Mouse (Mus musculus) cerebellum, postnatal 4 days (tissue): ENCODE results near the gene Ubl4b.

ENCODE experiments used
- DNase-seq, 2 experiments: peaks; one replicate each; pipeline ENCODE4 v3.0.0; 2022; ENCODE audit warnings: low spot score in 2 of 2, mixed read lengths in 1 of 2

Ubl4b gene

DNA sequence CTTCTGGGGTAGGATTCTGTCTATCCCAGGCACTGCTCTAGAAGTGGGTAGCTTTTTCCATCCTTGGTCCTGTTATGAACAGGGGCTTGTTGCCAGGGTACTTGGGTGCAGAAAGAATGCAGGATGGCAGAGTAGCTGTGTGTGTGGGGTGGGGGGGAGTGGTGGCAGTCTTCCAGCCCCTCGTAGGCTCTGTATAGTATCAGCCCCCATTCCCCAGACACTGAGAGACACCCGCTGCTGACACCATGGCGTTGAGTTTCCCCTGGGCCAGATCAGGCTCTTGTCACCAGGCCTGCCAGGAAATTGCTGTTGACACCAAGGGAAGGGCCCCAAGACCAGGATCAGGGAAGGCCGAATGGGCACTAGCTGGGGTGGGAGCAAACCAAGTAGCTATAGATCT lies 13.8 kb upstream of the Ubl4b start:
- no peak for DNase-seq

DNA sequence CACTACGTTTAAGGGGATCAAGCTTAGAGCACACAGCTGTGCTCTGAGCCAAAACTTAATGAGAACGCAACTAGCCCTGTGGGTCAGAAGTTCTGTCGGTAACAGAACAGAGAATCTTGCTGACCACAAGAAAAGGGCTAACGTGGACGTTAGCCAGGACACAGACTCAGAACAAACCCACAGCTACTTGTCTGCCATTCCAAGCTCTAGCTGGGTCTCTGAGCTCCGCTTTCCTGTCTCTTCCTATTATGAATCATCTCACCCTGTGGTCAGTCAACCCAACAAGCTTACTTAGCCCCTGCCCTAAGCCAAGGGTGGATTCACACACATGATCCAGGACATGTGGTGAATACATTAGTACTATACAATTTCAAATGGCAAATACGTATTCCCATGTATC lies 12.9 kb upstream of the Ubl4b start:
- no peak for DNase-seq

DNA sequence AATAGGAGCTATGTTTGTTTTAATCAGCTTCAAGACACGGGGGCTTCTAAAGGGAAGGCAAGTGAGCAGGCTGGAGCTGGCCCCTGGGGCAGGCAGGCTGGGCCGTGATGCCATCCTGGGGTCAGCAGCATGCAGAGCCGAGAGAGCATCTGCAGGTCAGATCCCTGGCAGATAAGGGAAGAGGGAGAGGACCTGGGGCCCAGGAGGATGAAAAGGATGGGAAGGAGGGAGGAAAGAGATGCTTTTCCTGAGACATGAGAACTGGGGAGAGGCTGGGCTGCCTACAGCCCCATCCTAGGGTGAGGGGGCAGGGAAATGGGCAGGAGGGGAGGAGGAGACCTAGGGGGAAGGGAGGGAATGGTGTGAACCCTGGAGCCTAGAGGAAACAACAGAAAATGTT lies 10.5 kb upstream of the Ubl4b start:
- DNase-seq: no peak

DNA sequence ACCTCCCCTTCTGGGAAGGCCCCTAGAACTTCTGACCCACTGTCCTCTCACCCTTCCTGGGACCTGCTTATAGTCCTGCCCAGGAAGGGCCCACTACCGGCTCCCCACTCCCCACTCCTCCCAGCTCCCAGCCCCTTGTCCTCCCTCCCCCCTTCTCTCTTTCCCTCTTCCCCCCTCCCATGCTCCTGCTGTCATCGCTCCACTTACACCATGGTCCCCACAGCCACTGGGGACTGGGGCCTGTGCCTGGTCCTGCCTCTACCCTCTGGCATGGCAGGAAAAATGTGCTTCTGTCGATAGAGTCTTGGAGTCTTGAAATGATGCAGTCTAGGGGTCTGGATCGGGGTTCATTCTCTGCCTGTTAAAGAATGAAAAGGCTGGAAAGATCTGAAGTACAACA lies 9.0 kb upstream of the Ubl4b start:
- DNase-seq: no peak

DNA sequence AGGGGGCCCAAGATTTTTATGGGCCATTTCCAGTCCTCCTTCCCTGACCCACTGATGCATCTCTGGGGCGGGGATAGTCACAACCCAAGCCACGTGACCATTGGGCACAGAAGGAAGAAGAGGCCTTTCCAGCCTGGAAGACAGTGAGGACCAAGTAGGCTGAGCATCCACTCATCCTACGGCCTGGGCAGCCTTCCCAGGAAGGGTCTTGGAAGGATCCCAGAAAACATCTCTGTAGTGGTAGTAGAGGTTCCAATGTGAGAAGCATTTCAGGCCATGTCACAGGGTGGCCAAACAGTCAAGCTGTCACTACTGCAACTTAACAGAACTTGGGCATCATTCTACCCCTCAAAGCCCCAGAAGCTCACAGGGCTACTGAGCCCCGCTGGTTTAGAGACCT lies 7.7 kb upstream of the Ubl4b start:
- DNase-seq: no peak

DNA sequence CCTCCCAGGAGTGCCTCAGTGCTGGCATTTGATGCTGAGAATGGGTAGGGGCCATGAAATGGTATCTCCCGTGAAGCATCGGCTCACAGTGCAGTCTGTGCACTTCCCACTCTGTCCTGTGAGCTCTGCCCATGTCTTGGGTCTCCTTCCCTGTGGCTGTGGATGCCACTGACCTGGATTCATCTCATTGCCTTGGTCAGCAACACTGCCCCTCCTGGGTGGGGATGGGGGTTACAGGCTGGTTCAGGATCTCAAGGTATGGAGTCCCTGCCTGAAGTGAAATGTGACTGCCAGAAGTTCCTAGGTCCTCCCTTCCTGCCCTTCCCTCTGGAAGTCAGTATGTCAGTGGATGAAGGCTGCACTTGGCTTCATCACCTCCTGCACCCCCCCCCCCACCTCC lies 7.2 kb upstream of the Ubl4b start:
- DNase-seq: no peak

DNA sequence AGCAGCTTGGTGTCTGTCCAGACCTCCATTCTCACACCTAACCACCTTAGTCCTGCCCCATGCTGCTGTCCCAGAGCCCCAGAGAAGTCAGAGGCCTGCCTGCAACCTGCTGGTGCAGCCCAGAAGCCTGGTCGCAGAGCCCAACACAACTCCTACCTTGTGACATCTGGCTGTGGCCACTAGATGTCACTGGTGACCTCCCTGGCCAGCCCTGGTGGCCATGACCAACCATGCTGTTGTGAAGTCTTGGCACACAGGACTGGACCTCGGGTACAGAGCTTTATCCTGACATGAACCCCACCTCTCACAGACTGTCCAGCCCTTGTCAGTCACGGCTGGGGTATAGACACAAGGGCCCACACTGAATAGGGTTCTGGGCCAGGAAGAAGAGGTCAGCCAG lies 4.3 kb upstream of the Ubl4b start:
- peak; percentile 55 to 76 for DNase-seq

DNA sequence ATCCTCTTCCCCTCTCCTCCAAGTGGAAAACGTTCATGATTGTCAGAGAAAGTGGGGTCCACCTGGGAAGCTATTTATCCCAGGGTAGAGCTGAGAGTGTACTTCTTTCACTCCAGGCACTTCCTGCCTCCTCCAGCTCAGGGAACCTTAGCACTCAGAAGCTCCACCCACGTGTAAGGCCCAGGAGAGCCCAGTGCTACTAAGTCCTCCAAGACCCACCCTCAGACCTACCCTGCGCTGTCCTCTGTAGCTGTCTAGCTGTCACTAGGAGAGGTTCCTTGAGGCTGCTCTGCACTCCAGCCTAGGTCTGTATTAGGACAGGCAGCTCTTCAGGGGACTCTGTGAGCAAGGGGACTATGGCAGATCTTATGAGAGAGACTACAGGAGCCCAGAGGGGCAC lies 3.9 kb upstream of the Ubl4b start:
- no peak for DNase-seq

DNA sequence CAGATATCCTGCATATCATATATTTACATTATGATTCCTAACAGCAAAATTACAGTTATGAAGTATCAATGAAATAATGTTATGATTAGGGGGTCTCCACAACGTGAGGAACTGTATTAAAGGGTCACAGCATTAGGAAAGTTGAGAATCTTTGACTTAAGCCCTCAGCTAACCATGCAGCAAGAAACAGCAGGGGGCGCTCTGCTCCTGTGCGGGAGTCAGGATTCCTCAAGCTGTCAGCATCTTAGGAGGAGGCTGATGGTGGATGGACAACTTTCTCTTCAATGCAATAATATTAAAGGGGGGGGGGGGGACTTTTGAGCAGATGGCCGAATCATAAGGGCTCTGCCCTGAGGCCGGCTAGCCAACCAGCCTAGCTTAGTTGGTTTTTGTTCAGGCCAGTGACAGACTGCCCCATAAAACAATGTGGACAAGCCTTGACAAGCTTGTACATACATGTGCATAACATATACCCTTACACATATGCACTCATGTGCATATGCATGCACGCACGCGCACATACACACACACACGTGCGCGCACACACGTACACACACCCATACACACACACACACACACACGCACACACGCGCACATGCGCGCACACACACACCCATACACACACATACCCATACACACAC lies 4.3 kb downstream of the Ubl4b start:
- peak; percentile 72 to 74 for DNase-seq

DNA sequence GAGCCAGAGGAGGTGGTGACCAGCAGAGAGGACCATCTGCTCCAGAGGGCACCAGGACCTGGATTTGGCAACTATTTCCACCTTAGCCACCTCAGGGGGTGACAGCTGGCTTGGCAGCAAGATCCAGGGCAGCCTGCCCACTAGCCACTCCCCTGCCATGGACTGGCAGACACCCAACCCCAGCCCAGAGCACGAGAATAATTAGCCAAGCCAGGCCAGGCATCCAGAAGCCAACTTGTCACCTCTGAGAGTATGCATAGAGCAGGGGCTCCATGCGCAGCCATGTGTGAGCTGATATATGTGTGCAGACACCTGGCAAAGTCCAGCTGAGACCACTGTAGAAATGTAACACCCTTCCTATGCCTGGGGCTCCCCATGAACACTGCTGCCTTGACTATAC lies 7.9 kb downstream of the Ubl4b start:
- DNase-seq: peak; percentile 62 to 93

DNA sequence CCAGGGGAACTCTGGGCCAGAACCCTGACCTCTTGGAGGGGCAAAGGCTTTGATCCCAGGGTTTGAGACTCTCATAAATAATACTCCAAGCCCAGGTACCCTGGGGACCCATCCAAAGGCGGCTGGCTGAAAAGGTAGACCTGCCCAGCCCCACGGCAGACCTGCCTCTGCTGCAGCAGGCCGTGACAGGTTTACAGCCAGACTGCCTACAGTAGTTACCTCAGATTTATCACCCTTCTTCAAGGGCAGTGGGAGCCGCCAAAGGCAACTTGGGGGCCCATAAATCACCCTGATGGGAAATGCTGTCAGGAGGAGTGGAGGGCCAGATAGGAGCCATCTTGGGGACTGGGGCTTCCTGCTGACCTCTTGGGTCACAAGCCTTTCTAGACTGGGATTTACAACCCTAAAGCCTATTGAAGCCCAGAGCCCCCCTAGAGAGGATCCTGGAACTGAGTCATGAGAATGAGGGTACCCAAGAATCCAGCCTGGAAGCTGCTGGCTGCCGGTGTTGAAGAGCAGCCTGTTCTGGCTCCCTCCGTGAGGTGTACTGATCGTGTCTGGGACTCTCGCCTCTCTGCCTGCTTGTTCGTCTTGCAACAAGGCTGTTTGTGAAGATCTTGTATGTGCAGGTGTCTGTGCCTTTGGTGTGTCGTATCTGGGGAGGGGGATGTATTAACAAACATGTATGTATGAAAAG lies 9.0 kb downstream of the Ubl4b start:
- no peak for DNase-seq

DNA sequence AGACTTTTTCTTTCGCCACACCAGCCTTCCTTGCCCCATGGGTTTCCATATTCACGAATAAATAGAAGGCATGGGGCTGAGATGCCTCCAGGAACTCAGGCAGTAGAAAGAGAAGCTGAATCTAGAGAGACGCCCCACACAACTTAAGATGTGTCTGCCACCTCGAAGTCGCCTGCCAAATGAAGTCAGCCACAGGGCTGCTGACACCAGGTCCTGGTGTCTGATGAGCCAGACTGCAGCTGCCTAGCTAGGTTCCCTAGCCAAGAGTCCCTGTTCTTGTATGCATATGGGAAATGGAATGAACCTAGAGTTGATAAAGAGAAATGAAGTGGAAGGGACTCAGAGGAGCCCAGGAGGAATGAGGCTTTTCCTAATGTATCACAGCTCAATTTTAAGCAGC lies 9.6 kb downstream of the Ubl4b start:
- no peak for DNase-seq

DNA sequence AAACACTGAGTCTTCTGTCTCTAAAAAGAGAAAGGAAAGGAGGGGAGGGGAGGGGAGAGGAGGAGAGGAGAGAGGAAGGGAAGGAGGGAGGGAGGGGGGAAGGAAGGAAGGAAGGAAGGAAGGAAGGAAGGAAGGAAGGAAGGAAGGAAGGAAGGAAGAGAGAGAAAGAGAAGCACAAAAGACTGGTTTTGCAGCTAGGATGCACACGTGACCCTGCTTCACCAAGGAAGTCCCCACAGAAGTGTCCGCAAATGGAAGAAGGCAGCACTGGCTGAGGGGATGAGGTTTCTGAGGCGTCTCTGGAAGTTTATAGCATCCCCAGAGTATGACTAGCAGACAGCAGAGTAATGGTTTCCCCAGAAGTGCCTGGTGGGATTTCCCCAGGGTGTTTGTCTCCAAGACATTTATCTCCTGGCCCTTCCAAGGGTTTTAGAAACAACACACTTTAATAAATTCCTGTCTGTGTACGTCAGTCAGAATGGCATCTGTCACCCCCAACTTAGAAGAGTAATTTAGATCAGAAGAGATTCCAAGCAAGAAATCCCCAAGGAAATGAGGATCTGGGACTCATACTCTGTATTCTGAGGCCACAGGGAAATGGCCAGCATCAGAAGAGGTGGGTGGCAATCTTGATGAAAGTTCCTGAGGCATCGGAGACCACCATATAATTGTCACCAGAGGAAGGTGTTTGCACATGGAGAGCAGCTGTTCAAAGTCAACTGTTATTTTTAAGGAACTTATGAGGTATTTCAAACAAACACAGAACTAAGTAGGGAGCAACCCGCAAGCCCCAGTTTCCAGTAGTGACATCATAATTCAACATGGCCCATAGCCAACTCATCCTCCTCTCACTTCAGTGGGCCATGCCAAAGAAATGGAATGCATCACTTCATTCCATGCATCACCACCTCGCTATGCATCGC lies 11.5 kb downstream of the Ubl4b start:
- no peak for DNase-seq

DNA sequence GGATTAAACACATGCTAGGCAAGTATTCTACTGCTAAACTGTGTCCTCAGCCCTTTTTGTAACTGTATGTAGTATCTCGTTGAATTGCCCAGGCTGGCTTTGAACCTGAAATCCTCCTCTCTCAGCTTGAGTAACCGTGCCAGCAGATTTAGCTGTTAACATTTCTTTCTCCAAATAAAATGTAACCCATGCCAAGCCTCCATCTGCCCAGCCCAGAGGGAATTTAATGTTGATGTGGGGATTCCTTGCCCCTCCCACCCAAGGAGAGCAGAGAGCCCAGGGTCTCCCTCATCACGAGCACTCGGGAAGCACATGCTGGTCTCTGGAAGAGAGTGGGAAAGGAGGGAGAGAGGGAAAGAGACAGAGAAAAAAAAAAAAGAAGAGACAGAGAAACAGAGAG lies 12.3 kb downstream of the Ubl4b start:
- DNase-seq: no peak

DNA sequence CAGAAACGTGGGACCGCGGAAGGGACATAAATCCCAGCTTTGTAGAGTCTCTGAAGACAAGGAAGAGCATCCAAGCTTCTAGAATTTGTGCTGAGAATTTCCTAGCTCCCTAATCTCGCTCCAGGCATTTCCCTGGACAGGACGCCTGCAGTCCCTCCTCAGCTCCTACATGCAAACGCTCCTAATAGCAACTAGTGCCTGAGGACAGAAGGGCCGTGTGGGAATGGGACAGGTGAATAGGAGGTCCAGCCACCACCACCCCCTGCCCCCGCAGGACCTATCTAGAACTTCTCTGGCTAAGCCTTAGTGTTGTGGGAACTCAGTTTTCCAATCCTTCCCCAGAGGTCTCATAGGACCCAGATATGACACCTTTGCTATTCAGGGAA lies 17.4 kb downstream of the Ubl4b start:
- no peak for DNase-seq

DNA sequence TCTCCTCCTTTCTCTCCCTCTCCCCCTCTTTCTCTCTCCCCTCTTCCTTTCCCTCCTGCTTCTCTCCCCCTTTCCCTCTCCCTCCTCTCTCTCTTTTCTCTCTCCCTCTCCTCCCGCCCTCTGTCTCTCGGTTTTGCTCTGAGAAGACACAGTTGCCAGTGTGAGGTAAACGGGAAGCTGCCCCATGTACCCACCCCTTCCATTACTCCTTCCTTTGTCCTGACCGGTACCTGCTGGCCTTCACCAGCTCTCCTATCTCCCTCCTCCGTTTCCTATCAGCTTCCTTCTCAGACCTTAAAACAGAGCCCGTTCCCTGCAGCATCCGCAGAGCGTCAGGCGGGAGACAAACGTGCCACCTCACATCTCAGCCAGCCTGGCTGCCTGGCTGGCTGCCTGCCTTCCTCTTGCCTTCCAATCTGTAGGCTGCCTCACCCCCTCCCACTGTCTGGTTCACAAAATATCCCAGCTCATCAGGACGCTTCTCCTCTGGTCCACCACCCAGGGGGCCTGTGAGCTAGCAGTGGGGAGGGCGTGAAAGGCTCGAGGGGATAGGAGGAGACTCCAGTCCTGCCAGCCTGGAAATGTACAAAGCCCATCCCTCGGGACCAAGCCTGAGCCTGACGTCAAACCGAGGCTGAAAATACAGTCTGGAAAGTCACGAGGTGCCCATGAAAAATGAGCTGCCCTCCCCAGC lies 17.9 kb downstream of the Ubl4b start:
- peak in 1 of 2 experiments; percentile 54 for DNase-seq

DNA sequence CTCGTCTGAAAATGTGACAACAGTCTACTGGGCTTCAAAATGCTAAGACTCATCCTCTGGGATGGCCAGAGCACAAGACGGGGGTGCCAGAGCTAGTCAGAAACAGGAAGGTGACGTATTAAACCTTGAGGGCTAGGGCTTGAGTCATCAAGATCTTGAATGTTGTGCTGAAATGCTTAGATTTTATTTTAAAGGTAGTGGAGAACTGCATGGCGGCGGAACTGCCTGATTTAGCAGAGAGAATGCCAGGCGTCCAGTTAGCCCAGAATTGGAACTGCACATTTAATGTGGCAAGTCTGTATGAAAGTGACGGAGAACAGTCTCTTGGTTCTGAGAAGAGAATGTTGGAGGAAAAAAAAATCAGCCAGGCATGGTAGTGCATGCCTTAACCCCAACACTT lies 19.9 kb downstream of the Ubl4b start:
- DNase-seq: no peak

DNA sequence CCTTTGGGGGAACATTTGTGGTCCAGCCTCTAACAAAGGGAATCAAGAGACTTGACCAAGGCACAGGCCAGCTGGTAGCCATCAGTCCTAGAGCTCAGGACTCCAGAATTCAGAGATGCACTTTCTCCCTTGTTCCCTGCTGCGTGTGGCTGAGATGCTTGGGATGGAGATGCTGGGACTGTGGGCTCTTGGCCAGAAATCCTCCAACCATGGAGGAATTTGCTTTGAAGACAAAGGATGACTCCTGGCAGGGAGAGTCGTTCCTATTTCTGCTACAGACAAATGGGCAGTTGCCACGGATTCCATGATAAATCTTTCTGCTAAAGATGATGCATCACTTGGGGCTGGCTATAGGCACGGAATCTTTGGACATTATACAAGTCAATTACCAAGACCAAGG lies 21.3 kb downstream of the Ubl4b start:
- DNase-seq: no peak

DNA sequence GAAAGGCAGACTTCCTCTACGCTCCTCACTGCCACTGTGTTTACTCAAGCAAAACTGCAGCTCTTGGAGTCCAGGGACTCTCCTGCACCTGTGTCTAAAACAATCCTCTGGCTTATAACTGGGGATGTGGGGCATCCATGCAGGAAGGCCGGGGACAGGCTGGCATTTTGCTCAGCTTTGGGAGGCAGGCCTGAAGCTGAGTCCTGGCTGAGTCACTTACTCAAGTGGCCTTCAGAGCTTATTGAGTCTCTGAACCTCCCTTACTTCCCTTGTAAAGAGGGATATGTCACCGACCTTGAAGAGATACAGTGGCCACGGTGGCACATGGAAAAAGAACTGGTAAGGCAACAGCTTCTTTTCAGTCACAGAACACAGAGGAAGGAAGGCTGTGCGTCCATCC lies 24.3 kb downstream of the Ubl4b start:
- DNase-seq: no peak

DNA sequence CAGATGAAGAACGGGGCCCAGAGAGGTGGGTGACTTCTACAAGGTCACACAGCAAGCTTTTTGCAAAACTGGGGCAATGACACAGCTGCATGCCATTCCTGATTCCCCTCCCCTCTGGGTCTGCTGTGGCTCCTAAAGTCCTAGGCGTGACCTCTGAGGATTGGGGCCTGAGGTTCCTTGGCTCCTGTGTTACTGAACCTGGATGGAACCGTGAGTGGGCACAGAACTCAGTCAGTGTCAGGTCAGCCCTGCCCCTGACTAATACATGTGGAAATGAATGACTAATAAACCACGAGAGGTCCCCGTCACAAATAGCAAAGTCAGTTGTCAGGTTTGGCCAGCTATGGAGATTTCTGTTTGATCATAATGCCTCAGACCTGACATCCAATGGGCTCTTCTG lies 25.7 kb downstream of the Ubl4b start:
- DNase-seq: no peak

DNA sequence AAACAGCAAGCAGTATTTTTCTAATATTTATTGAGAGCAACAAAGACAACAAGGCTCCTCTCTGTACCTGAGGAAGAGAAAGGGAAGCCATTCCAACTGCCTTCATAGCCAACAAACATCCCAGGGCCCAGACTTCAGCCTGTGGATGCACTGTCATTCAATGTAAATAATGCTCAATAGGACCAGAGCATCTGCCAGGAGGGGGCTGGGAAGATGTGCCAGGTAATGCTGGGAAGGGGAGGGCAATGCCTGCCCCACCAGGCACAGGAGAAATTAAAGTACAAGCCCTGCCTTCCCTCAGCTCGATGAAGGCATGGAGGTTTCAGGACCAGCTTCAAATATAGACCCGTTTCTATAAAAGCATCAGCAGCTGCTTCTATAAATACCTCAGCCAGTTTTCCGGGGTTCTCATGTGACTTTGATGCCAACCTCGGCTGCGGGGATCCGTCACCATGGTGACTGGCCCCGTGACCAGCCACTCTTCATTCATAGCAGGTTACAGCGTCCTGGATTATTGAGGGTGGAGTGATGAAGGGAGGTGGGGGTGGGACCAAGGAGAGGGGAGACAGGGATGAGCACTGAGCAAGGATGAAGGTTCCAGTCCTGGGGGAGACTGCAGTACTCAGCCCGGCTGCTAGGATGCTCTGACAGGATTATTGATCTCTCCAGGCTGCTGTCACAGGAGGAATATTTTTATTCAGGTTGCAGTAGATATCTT lies 26.3 kb downstream of the Ubl4b start:
- DNase-seq: peak in 1 of 2 experiments; percentile 57

DNA sequence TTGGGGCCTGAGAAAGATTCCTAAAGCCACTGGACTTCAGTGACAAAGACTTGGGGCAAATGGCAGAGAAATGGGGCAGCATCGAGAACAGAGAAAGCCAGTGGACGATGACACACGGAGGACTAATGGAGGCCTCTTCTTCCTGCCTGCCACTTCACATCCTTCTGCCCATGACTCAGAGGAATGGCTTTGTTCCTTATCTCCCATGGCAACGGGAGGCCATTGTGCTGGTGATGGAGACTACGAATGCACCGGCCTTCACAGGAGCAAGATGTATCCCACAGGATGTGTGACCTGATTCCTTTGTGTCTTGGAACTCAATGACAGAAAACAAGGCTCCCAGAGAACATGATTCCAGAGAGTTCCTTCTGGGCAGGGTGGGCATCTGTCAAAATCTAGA lies 30.3 kb downstream of the Ubl4b start:
- DNase-seq: no peak
